Mouse (Mus musculus): ENCODE measurements at regions not wholly inside any gene's neighbourhood (a gene's known extent, or its start where the extent isn't known, plus 50 kb on each side); places are given as distances from the start of the nearest gene placed in this dataset.

DNA sequence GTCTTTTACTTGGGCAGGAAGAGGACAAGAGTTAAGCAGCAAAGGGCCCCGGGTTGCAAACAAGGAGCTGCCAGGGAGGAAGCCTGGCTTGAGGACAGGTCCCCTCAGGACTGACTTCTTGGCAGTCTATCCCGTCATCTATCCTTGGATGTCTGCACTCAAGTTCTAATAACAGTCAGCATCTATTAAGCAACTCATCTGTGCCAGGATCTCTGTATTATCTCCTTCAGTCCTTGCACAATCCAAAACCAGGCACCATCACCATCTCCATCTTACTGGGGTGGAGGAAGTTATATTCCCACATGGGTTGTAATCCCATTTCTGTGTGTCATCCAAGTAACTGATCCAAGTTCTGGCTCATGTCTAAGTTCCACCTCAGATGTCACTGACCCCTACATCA lies 87.1 kb upstream of the Lifr start:
- in situ Hi-C loops (cut with MboI, MseI), result no loop called here

DNA sequence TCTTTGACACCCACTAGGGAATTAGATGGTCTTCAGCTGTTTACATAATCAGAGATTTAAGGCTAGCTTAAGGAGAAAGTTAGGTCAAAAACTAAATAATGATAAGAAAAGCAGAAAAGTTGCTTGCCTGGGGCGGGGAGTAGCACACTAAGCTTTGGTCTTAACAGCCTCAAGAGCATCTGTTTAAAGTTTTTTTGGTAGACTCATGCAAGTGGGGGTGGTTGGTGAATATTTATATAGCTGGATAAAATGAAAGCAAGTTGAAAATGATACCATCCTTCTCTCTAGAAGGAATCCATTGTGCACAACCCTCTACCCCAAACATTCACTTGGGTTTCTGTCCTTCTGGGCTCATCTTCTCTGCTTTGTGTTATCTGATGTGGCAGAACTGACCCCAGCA lies 85.3 kb upstream of the Lifr start:
- in situ Hi-C loops (cut with MboI, MseI), result no loop called here

DNA sequence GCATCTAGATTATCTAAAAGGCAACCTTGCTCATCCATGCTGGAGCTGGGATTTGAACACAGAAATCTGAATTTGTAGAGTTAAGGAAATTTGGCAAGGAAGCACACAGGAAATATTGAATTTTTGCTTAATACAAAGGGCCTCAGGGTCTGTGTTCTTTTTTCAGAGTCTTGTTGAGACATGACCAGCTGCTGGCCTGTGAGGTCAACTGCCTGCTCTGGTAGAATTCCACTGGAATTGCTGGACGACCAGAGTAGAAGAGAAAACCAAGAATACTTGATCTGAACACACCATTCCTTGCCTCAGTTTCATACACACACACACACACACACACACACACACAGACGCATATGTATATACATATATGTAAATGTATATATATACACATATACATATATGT lies 84.1 kb upstream of the Lifr start:
- in situ Hi-C loops (cut with MboI, MseI), result no loop called here

DNA sequence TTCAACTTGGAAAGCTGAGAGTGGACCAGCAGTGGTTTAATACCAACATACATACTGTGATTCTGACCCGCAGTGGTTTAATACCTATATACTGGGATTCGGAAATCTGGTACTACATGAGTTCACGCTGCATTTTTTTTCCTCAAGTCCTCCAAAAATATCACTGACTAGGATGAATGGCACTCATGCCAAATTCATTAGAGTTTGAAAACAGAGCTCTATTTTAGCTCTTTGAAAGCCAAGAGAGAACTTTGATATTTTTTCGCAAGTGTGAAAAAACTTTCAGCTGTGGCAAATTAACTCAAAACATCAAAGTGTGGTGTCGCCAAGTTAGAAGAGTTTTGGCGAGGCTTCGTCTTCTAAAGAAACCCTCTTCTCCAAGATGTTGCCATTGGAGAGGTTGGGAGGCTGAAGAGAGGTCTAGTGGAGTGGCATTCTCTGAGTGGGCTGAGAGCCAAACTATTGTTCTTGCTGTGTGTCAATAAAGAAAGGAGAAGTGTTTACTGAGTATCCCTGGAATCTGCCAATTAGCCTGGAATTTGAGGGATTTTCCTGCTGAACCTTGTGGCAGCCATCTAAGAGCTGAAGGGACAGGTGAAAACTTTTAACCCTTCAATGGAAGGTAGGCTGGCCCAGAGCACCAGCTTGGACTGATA lies 81.6 kb upstream of the Lifr start:
- in situ Hi-C loops (cut with MboI, MseI), result no loop called here

DNA sequence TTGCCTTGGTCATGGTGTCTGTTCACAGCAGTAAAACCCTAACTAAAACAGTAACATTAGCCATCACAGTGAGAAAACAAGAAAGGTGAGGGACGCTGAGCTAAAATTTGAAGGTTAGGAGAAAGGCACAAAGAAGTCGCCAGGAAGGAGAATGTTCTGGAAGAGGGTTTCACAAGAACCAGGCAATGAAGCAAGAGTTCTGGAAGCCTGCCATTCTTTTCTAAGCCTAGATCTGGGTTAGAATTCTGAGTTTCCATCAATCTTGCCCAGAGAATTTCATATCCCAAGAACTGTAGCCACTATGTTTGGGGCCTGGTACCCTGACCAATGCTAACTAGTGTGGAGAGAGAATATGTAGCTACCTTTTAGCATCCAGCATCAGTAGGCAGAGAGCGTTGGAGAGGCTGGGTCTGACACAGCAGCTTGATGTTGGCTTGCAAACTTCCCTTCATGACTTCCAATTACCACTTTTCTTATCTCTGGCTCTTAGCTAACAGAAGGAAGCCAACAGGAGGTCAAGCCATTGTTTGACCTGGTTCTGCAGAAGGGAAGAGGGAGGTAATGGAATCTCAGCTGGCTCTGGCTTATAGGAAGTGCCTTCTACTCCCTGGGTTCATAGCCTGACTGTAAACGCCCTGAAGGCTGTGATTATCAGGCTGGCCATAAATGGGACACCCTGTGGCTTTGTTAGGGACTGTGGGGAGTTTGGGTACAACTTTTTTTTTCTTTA lies 79.3 kb upstream of the Lifr start:
- in situ Hi-C loops (cut with MboI, MseI), result no loop called here

DNA sequence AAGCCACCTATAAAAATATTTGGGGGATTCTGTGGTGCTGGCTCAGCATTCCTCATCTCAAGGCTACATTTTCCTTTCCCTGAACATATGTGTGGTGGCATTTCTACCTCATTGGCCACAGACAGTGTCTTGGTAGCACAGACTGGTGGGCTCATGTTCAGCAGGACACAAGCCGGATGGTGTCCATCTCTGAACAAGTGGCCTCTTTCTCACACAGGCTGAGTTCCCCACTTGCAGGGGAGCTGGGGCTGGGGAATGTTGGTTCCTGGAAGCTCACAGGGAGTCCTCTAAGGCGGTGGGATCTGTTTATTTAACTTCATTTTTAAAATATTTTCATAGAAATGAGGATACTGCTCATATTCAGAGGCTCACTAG lies 78.7 kb upstream of the Lifr start:
- in situ Hi-C loops (cut with MboI, MseI), result no loop called here

DNA sequence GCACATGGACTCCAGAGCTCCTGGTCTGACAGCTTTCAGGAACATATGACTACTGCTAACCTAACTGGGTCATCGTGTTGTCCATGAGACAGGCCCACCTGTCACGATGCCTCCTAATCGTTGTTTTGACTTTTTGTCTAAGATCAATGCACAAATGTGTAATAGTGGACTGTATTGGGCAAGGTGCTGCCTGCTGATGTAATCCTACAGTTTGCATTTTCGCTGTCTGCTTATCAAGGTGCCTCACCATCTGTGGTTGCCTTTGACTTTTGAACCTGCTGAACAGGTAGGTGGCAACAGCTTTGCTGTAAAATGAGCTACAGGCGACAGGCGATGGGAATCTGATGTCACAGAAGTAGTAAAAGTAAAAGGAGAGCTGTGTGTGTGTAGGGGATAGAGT lies 78.0 kb upstream of the Lifr start:
- in situ Hi-C loops (cut with MboI, MseI), result no loop called here

DNA sequence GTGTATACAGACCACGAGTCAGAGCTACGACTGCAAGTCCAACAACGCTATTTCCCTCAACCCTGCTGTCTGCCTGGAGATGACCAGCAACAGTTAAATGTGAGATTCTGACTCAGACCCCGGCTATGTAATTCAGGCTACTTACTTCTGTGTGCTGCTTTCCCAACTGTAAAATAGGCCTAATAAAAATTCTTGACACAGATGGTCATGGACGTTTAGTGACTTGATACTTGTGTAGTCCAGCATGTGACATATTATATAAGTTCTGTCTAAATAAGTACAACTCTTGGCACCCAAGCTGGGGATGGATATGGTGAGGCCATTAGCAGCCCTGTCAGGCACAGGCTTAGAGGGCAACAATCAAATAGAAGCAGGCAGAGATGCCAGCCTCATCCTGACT lies 77.4 kb upstream of the Lifr start:
- in situ Hi-C loops (cut with MboI, MseI), result no loop called here

DNA sequence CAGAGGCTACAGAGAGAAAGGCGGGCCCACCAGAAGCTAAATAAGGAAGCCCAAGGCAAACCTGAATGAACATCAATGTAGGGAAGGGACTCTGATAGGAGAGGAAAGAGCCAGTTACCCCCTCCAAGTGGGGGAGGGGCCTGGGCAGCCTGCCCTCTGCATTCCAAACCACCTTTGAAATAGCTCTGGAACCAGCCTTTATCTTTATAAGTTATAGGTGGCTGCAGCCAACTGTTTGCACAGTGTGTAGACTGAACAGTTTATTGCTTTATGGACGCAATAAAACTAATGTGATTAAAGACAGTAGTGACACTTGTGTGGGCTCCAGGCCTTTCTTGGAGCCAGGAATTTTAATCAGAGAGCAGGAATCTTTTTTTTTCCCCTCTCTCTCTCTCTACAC lies 75.4 kb upstream of the Lifr start:
- in situ Hi-C loops (cut with MboI, MseI), result no loop called here

DNA sequence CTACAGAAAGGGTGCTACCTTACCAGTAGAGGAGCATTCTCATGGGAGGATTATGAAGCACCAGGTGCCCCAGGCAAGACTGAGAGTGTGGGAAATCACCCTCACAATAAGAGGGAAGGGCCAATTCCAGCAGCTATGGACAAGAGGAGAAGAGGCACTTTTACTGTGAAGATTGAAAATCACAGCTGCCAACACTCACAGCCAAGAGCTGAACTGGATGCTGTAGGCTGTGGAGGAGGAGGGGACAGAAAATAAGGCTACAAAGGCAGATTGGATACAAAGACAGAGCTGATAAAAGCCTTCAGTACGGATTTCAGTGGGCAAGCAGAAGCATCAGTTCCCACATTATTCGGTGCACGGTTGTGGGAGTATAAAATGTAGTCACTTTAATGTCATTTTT lies 74.4 kb upstream of the Lifr start:
- in situ Hi-C loops (cut with MboI, MseI), result no loop called here

DNA sequence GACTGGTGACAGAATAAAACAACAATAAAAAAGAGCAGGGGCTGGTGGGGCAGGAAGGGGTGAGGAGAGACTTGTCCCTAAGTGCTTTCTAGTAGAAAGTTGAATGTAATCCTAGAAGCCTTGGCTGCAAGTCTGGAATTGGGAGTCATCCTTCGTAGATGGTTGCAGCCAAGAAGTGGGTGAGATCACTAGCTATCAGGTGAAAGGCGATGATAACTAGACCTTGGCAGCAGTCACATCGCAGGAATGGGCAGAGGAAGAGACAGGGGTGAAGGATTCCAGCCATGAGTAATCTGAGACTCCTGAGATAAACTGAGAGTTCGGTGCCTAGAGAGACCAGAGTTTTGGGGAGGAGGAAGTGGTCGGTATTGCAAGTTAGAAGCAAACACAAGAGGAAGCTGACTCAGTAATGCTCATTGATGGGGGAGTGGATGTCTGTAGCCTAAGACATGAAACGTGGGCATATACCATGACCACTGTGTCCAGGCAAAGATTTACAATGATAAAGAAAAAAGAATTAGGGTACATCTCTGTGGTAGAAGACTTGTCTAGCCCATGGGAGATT lies 73.1 kb upstream of the Lifr start:
- in situ Hi-C loops (cut with MboI, MseI), result no loop called here

DNA sequence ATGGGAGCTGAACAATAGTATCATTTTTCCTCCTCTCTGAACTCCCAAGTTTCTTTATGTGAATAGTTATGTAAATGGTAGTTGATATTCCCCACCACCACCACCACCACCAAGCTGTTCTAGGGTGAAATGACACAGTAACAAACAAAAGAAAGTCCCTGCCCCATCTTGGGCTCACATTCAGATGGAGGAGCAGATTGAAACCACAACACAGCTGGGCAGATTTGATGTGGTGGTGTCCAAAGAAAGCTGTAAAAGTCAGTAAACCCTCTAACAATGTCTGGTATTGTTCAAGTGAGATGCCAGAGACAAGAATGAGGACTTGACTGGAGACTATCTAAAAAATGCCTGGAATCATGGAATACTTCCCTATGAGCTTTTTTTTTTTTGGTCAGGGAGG lies 67.8 kb upstream of the Lifr start:
- in situ Hi-C loops (cut with MboI, MseI), result no loop called here

DNA sequence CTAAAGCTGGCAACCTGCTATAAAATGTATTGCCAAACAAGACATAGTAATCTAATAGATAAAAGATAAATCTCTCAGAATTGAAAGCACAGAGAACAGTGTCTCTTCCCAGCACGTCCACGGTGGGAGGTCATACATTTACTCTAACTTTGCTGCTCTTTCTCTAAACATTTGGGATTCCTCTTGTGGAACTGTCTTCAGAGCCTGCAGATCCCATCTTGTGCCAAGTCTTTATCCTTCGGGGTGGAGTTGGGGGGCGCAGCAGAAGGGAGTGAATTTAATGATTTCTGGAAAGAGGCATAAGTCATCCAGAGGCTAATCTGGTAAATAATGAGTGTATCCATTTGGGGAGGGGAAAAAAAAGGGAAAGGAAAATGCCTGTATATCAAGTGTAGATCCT lies 65.2 kb upstream of the Lifr start:
- in situ Hi-C loops (cut with MboI, MseI), result no loop called here

DNA sequence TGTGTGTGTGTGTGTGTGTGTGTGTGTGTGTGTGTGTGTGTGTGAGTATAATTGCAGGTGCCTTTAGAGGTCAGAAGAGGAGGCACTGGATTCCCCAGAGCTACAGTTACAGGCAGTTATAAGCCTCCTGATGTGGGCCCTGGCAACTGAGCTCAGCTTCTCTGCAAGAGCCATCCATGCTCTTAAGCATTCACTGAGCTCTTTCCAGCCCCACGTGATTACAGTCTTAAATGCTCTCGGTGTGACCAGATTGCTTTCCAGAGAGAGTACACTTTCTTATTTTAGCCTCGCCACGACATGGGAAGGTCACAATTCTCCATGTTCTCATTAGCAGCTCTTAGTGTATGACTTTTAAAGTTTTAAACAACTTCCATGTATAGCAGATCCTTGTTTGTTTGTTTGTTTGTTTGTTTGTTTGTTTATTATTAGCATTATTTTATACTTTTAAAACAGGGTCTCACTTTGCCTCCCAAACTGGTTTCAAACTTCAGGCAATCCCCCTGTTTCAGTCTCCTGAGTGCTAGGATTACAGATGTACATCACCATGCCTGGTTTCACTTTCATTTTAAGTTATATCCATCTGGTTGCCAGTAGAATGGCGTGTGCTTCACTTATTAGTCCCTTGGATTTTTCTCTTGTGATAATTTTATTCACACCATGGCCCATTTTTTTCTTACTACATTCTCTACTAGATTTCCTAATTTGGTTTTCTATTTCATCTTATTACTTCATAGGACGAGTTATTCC lies 58.9 kb upstream of the Lifr start:
- in situ Hi-C loops (cut with MboI, MseI), result no loop called here

DNA sequence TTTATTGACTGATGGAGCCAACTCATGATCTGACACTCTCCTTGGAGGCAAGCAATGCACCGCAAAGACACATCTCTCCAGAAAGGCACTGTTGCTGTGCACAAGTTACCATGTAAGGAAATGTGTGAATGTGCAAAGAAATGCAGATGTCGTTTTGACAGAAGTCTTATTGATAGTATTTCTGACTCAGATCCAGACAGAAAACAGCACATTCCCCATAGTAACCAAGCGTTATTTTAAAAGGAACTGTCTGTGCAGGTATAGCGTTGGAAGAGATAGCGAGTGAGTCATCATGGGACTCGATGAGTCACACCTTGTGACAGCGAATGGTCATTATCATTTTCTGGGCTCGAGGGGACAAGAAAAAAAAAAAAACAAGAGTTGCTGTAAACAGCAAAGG lies 52.9 kb upstream of the Lifr start:
- in situ Hi-C loops (cut with MboI, MseI), result no loop called here

DNA sequence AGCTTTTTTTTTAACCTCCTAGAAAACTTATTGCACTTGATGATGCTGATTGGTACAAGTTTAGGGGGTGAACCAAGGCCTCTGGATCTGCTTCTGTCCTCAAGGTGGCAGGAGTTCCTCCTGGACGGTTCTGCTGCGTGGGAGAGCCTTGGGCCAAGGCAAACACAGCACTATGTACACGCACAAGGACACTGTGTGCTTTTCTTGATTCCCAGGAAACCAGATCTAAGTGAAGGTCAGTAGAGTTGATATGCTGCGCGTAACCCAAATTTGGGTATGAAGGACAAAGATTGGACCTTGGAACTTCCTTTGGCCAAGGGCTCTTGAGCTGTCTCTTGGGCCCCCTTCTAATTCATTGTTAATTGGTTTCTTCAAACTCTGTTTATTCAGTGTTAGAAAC lies 51.3 kb upstream of the Lifr start:
- in situ Hi-C loops (cut with MboI, MseI), result no loop called here

DNA sequence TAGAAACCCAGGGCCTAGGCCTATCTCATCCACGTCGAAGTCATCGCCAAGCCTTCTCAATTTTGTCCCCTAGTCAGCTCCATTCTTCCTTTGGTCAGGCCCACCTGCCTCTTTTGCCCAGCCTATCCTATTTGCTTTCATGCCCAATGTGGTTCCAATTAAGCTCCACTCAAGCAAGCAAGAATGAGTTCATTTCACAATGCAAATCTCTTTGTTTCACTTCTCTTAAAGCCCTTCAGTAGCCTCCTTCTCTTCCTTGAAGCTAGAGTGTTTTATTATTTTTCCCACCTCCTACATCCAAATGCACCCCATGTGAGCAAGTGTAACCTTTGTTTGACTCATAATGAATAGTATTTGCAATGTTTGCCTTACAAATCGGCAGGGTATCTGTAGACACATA lies 50.6 kb upstream of the Lifr start:
- in situ Hi-C loops (cut with MboI, MseI), result loop anchor here (5.0 kb wide), 1 partner anchor 1217 kb away; no protein-coding TSS in a partner anchor

All from regulatory T cell (primary cell).